Comparison of ENCODE assay signal across 22 mouse cellular contexts in the genomic region with DNA sequence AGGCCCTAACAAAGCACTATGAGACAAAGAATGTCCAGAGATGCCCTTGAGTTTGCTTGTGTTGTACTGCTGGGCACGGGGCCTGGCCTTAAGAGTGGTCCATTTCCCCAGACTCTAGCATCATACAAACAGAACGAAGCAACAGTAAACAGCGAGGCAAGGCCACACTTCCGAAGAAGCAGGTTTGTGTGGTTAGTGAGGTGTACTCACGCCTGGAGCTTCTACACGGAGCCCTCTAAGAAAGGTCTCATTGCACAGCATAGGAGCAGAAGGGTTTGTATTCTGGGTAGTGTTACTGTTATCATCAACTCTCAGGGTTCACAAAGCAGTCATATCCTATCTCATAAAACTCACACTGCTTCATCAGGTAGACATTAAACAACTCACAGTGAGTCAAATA.
"Had no signal": no experiment of that assay in that cellular context is flagged by ENCODE, and none has a peak within 500 bp of the region (broad histone marks: within the 10 kb centered on the region; RNA-seq: fewer than 3 reads in every experiment).

No protein-coding gene starts in this region.

- H3K9me3 ChIP-seq: embryonic facial prominence, embryonic 10.5 days; embryonic facial prominence, embryonic 12.5 days; embryonic facial prominence, embryonic 13.5 days; embryonic facial prominence, embryonic 15.5 days; forebrain, embryonic 10.5 days; forebrain, embryonic 12.5 days; forebrain, embryonic 13.5 days; forebrain, embryonic 15.5 days had no signal

- H3K4me3 ChIP-seq: embryonic facial prominence, embryonic 10.5 days; embryonic facial prominence, embryonic 12.5 days; embryonic facial prominence, embryonic 13.5 days; embryonic facial prominence, embryonic 15.5 days; erythroblast, embryonic 14.5 days; forebrain, embryonic 10.5 days; forebrain, embryonic 12.5 days; forebrain, embryonic 13.5 days; forebrain, embryonic 15.5 days; gastrocnemius, adult 2 months; heart, adult 2 months had no signal

- H3K4me2 ChIP-seq: embryonic facial prominence, embryonic 12.5 days; embryonic facial prominence, embryonic 13.5 days; embryonic facial prominence, embryonic 15.5 days; forebrain, embryonic 12.5 days; forebrain, embryonic 13.5 days; forebrain, embryonic 15.5 days had no signal

- H3K4me1 ChIP-seq: embryonic facial prominence, embryonic 10.5 days; embryonic facial prominence, embryonic 12.5 days; embryonic facial prominence, embryonic 13.5 days; forebrain, embryonic 13.5 days; forebrain, embryonic 15.5 days had no signal

- H3K36me3 ChIP-seq: embryonic facial prominence, embryonic 10.5 days; embryonic facial prominence, embryonic 12.5 days; embryonic facial prominence, embryonic 13.5 days; embryonic facial prominence, embryonic 15.5 days; forebrain, embryonic 10.5 days; forebrain, embryonic 12.5 days; forebrain, embryonic 15.5 days had no signal

- H3K27ac ChIP-seq: embryonic facial prominence, embryonic 10.5 days; embryonic facial prominence, embryonic 12.5 days; embryonic facial prominence, embryonic 13.5 days; embryonic facial prominence, embryonic 15.5 days; forebrain, embryonic 10.5 days; forebrain, embryonic 12.5 days; forebrain, embryonic 13.5 days; forebrain, embryonic 15.5 days; gastrocnemius, adult 2 months; heart, adult 2 months had no signal

- H3K9ac ChIP-seq: embryonic facial prominence, embryonic 12.5 days; embryonic facial prominence, embryonic 13.5 days; embryonic facial prominence, embryonic 15.5 days; forebrain, embryonic 12.5 days; forebrain, embryonic 13.5 days; forebrain, embryonic 15.5 days; forebrain, postnatal 0 days had no signal

- ATAC-seq: forebrain, embryonic 13.5 days; forebrain, embryonic 14.5 days; forebrain, embryonic 15.5 days; forebrain, embryonic 16.5 days had no signal

- H3K27me3 ChIP-seq: embryonic facial prominence, embryonic 12.5 days; embryonic facial prominence, embryonic 13.5 days; embryonic facial prominence, embryonic 15.5 days; forebrain, embryonic 12.5 days; forebrain, embryonic 13.5 days; forebrain, embryonic 15.5 days had no signal

- DNase-seq: cerebellum, adult 8-10 months; cerebellum, adult 9-11 months; cerebellum, postnatal 25 days; cerebellum, postnatal 36 days; gastrocnemius, adult 2 months; gastrocnemius, postnatal 10 days; gastrocnemius, postnatal 14 days; gastrocnemius, postnatal 25 days; gastrocnemius, postnatal 36 days; heart, adult 2 months had no signal
